ENCODE assay signal across 32 mouse cellular contexts in genomic region chr4:34786476-34786875, GRCm38 (mm10). TPM values are rescaled to one million over a fixed set of nuclear protein-coding genes. Genes with fewer than 3 reads are reported as not detected.
DNase-seq lines count a peak whose midpoint lies in the region; ATAC-seq lines count a peak whose summit lies in the region.
"Had no signal": no experiment of that assay in that cellular context is flagged by ENCODE, and none has a peak within 500 bp of the region (broad histone marks: within the 10 kb centered on the region; RNA-seq: fewer than 3 reads in every experiment).

No protein-coding gene starts in this region.

- H3K36me3 ChIP-seq in kidney, embryonic 16.5 days (ENCODE audit: insufficient read depth, low read length): no peaks in the 10 kb centered on the region
- H3K36me3 ChIP-seq: forebrain, embryonic 10.5 days; heart, embryonic 12.5 days; heart, embryonic 15.5 days had no signal

- no peaks in the 10 kb centered on the region for H3K27me3 ChIP-seq in kidney, embryonic 16.5 days (ENCODE audit: insufficient read depth, low read length)
- H3K27me3 ChIP-seq: forebrain, embryonic 13.5 days; heart, embryonic 12.5 days; heart, embryonic 15.5 days had no signal

- H3K27ac ChIP-seq in kidney, embryonic 16.5 days (ENCODE audit: low read length): no peak overlapping the region
- H3K27ac ChIP-seq: forebrain, embryonic 10.5 days; forebrain, embryonic 13.5 days; heart, embryonic 15.5 days; hindbrain, embryonic 14.5 days; hindbrain, postnatal 0 days had no signal

- WGBS in kidney, embryonic 16.5 days: 82% methylated on average over 3 of the region's 3 CpGs

- no peaks in the 10 kb centered on the region for H3K4me1 ChIP-seq in kidney, embryonic 16.5 days (ENCODE audit: insufficient read depth, low read length)
- H3K4me1 ChIP-seq: forebrain, embryonic 10.5 days; forebrain, embryonic 13.5 days; heart, embryonic 15.5 days had no signal

- H3K9ac ChIP-seq in kidney, embryonic 16.5 days (replicated peaks; ENCODE audit: low read length): no peak overlapping the region
- H3K9ac ChIP-seq: forebrain, embryonic 13.5 days; heart, embryonic 12.5 days; heart, embryonic 15.5 days; hindbrain, embryonic 14.5 days had no signal

- no peak overlapping the region for H3K4me2 ChIP-seq in kidney, embryonic 16.5 days (replicated peaks; ENCODE audit: low read depth, low read length)
- H3K4me2 ChIP-seq: forebrain, embryonic 13.5 days; heart, embryonic 12.5 days; heart, embryonic 15.5 days; hindbrain, embryonic 14.5 days had no signal

- no peak for ATAC-seq in kidney, embryonic 16.5 days (ENCODE audit: low FRiP score, low TSS enrichment)
- ATAC-seq: CD4-positive, CD25-positive, alpha-beta regulatory T cell, adult 4 months; forebrain, embryonic 13.5 days; forebrain, embryonic 16.5 days; hindbrain, postnatal 0 days had no signal

- no peaks in the 10 kb centered on the region for H3K9me3 ChIP-seq in kidney, embryonic 16.5 days (ENCODE audit: low read length)
- H3K9me3 ChIP-seq: forebrain, embryonic 10.5 days; forebrain, embryonic 13.5 days; heart, embryonic 12.5 days; heart, embryonic 15.5 days had no signal

- DNase-seq in kidney, adult 18-20 months: peak; percentile 16
- peak; percentile 47 for DNase-seq in gonadal fat pad, adult 2 months (ENCODE audit: low read depth)
- peak; percentile 35 for DNase-seq in kidney, adult 9 months
- DNase-seq in kidney, postnatal 25 days: peak; percentile 23 to 67
- DNase-seq in embryo, embryonic 11 days: no peak
- no peak for DNase-seq in adipocyte (ENCODE audit: low spot score)
- DNase-seq: adrenal gland, adult 8-10 months; adrenal gland, postnatal 25 days; cerebellum, adult 11-12 months; cerebellum, adult 8-10 months; cerebellum, postnatal 10 days; cerebellum, postnatal 36 days; gastrocnemius, postnatal 10 days; gastrocnemius, postnatal 36 days; heart, adult 18-20 months; heart, postnatal 14 days; heart, postnatal 4 days had no signal

- H3K4me3 ChIP-seq in kidney, embryonic 16.5 days (ENCODE audit: low read length): no peak overlapping the region
- H3K4me3 ChIP-seq: forebrain, embryonic 10.5 days; forebrain, embryonic 13.5 days; heart, embryonic 12.5 days; heart, embryonic 15.5 days had no signal

RNA-seq across cellular contexts. Expression of gene Smim8, which starts 8.3 kb away (rescaled TPM):
- polyA plus RNA-seq in kidney, embryonic 16.5 days (2015; fragmentation: Nextera tagmentation; extraction: Ambion mirVana): 44.0 and 44.4 TPM in 2 replicates
- polyA plus RNA-seq in gonadal fat pad, adult 2 months (2012; rRNA removed): 7.9 and 8.6 TPM in 2 replicates

RNA-seq across cellular contexts. Expression of gene Gm136, which starts 30.4 kb away (rescaled TPM):
- polyA plus RNA-seq in kidney, embryonic 16.5 days (2015; fragmentation: Nextera tagmentation; extraction: Ambion mirVana): not detected in 2 replicates
- polyA plus RNA-seq in gonadal fat pad, adult 2 months (2012; rRNA removed): 0.09 TPM in 1 of 2 replicates, not detected in the other
- polyA plus RNA-seq: brain, embryonic 14.5 days; C2C12; CD4-positive, CD25-positive, alpha-beta regulatory T cell, adult 4 months; cortical plate, adult 2 months; embryonic facial prominence, embryonic 11.5 days; embryonic facial prominence, embryonic 14.5 days; forebrain, embryonic 10.5 days; forebrain, embryonic 13.5 days; forebrain, embryonic 16.5 days; heart, embryonic 12.5 days; heart, embryonic 15.5 days; hindbrain, embryonic 11.5 days; hindbrain, embryonic 14.5 days; hindbrain, postnatal 0 days had no signal

RNA-seq across cellular contexts. Expression of gene Cfap206, which starts 56.5 kb away (rescaled TPM):
- 1.5 and 1.7 TPM in 2 replicates for polyA plus RNA-seq in kidney, embryonic 16.5 days (2015; fragmentation: Nextera tagmentation; extraction: Ambion mirVana)
- 0.80 and 1.8 TPM in 2 replicates for polyA plus RNA-seq in gonadal fat pad, adult 2 months (2012; rRNA removed)
- polyA plus RNA-seq: CD4-positive, CD25-positive, alpha-beta regulatory T cell, adult 4 months had no signal

Comparison
In these comparisons a context has a peak if more than half of its experiments do, and no peak if none do; other contexts are left out.
1. DNase-seq: peak in kidney, adult 18-20 months (single experiment), gonadal fat pad, adult 2 months (single experiment), kidney, adult 9 months (single experiment) and kidney, postnatal 25 days (2 of 2); none in embryo, embryonic 11 days (single experiment) and adipocyte (single experiment).